Mouse (Mus musculus): ENCODE measurements at regions not wholly inside any gene's neighbourhood (a gene's known extent, or its start where the extent isn't known, plus 50 kb on each side); places are given as distances from the start of the nearest gene placed in this dataset.

- H3K36me3 ChIP-seq (ENCODE audit: control insufficient read depth, insufficient read depth, low read length): no peaks in the 10 kb centered on the region
- no peak overlapping the region for H3K4me3 ChIP-seq (ENCODE audit: extremely low read depth, insufficient read depth, insufficient read length)
- H3K27ac ChIP-seq (ENCODE audit: insufficient read depth, low read length): no peak overlapping the region
- 5% methylated on average over 11 of the region's 11 CpGs for WGBS
- no peak for TF ChIP-seq POLR2A (IDR thresholded peaks at IDR 0.05; ENCODE audit: low read depth, low read length)
- TF ChIP-seq CTCF (IDR thresholded peaks at IDR 0.05; ENCODE audit: extremely low read depth, insufficient read depth, insufficient read length, insufficient replicate concordance): no peak
- H3K27me3 ChIP-seq (ENCODE audit: control insufficient read depth, insufficient read depth, low read length): 0 out of 2 replicates have a peak, but pooled peaks cover 1% of the 10 kb centered on the region
- DNase-seq (ENCODE audit: low read depth in 1 of 2, low spot score in 2 of 2): no peak
- H3K4me1 ChIP-seq (ENCODE audit: control insufficient read depth, insufficient read depth, insufficient read length): peaks cover 3% of the 10 kb centered on the region; the same call in 1 of the 2 replicates
Observed at GRCm38 (mm10) chr8:117859734-117860133, 58.0 kb upstream of the Mphosph6 start.

- Histone ChIP-seq H3K4me3 (ENCODE audit: extremely low read depth, insufficient read depth, insufficient read length) (no peak overlapping the region), H3K4me1 (ENCODE audit: control insufficient read depth, insufficient read depth, insufficient read length) (peaks cover 3% of the 10 kb centered on the region; the same call in 1 of the 2 replicates), H3K27me3 (ENCODE audit: control insufficient read depth, insufficient read depth, low read length) (0 out of 2 replicates have a peak, but pooled peaks cover 1% of the 10 kb centered on the region), H3K27ac (ENCODE audit: insufficient read depth, low read length) (no peak overlapping the region), H3K36me3 (ENCODE audit: control insufficient read depth, insufficient read depth, low read length) (no peaks in the 10 kb centered on the region)
- 39% methylated on average over 7 of the region's 7 CpGs for WGBS
- TF ChIP-seq POLR2A (IDR thresholded peaks at IDR 0.05; ENCODE audit: low read depth, low read length): no peak
- TF ChIP-seq CTCF (IDR thresholded peaks at IDR 0.05; ENCODE audit: extremely low read depth, insufficient read depth, insufficient read length, insufficient replicate concordance): no peak
- no peak for DNase-seq (ENCODE audit: low read depth in 1 of 2, low spot score in 2 of 2)
Observed at GRCm38 (mm10) chr8:117859095-117859494, 57.4 kb upstream of the Mphosph6 start.

DNA sequence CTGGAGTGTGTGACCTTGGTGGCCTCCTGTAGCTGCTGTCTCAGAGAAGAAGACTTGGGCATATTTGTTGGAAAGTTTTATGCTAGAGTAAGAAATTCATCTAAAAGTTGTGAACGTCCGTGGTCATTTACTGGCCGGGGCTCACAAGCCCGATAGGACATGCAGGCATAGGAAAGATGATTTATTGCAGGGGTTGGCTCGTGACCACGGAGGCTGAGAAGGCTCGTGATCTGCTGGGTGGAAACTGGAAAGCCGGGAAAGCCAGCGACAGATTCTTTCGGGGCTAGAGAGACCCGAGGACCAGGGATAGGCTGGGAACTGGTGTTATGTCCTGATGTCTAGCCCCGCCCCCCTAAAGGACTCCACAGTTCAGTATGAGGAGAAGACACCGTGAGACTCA, 54.4 kb upstream of the Mphosph6 start:
- 0 out of 2 replicates have a peak, but pooled peaks cover 1% of the 10 kb centered on the region for H3K27me3 ChIP-seq (ENCODE audit: control insufficient read depth, insufficient read depth, low read length)
- 62% methylated on average over 13 of the region's 13 CpGs for WGBS
- H3K4me3 ChIP-seq (ENCODE audit: extremely low read depth, insufficient read depth, insufficient read length): no peak overlapping the region
- no peak for DNase-seq (ENCODE audit: low read depth in 1 of 2, low spot score in 2 of 2)
- TF ChIP-seq CTCF (IDR thresholded peaks at IDR 0.05; ENCODE audit: extremely low read depth, insufficient read depth, insufficient read length, insufficient replicate concordance) (no peak), POLR2A (IDR thresholded peaks at IDR 0.05; ENCODE audit: low read depth, low read length) (no peak)
- peaks cover 3% of the 10 kb centered on the region; the same call in 1 of the 2 replicates for H3K4me1 ChIP-seq (ENCODE audit: control insufficient read depth, insufficient read depth, insufficient read length)
- no peak overlapping the region for H3K27ac ChIP-seq (ENCODE audit: insufficient read depth, low read length)
- H3K36me3 ChIP-seq (ENCODE audit: control insufficient read depth, insufficient read depth, low read length): no peaks in the 10 kb centered on the region

DNA sequence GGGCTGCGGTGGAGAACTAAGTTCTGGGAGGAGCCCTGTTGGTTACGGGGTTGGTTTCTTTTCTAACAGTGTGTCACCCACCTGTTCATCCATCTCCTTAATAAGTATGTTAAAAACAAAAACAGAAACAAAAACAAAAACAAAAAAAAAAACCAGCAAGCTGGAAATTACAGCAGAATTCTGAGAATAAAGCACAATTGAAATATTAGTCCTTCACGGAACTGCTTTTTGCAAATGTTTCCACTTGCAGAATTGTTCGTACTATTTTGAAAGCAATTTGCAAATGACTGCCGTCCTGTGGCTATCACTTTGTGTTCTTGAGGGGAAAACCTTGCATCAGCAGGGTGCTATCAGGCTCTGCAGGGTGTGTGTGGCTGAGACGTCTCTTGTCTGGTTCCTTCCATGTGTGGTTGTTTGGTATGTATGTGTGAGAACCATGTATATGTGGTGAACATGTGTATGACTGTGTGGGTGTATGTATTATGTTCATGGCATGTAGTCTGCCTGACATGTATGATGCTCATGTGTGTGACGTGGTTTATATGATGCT, 53.3 kb upstream of the Mphosph6 start:
- WGBS: 89% methylated on average over 7 of the region's 7 CpGs
- Histone ChIP-seq H3K27ac (ENCODE audit: insufficient read depth, low read length) (no peak overlapping the region), H3K4me1 (ENCODE audit: control insufficient read depth, insufficient read depth, insufficient read length) (peaks cover 2% of the 10 kb centered on the region; the same call in 1 of the 2 replicates), H3K36me3 (ENCODE audit: control insufficient read depth, insufficient read depth, low read length) (no peaks in the 10 kb centered on the region), H3K4me3 (ENCODE audit: extremely low read depth, insufficient read depth, insufficient read length) (no peak overlapping the region), H3K27me3 (ENCODE audit: control insufficient read depth, insufficient read depth, low read length) (0 out of 2 replicates have a peak, but pooled peaks cover 1% of the 10 kb centered on the region)
- DNase-seq (ENCODE audit: low read depth in 1 of 2, low spot score in 2 of 2): no peak
- TF ChIP-seq CTCF (IDR thresholded peaks at IDR 0.05; ENCODE audit: extremely low read depth, insufficient read depth, insufficient read length, insufficient replicate concordance) (no peak), POLR2A (IDR thresholded peaks at IDR 0.05; ENCODE audit: low read depth, low read length) (no peak)

- Histone ChIP-seq H3K4me3 (ENCODE audit: extremely low read depth, insufficient read depth, insufficient read length) (no peak overlapping the region), H3K27ac (ENCODE audit: insufficient read depth, low read length) (no peak overlapping the region), H3K27me3 (ENCODE audit: control insufficient read depth, insufficient read depth, low read length) (0 out of 2 replicates have a peak, but pooled peaks cover under 1% of the 10 kb centered on the region), H3K36me3 (ENCODE audit: control insufficient read depth, insufficient read depth, low read length) (no peaks in the 10 kb centered on the region), H3K4me1 (ENCODE audit: control insufficient read depth, insufficient read depth, insufficient read length) (no peaks in the 10 kb centered on the region)
- no peak for DNase-seq (ENCODE audit: low read depth in 1 of 2, low spot score in 2 of 2)
- WGBS: 89% methylated on average over 11 of the region's 11 CpGs
- TF ChIP-seq CTCF (IDR thresholded peaks at IDR 0.05; ENCODE audit: extremely low read depth, insufficient read depth, insufficient read length, insufficient replicate concordance) (no peak), POLR2A (IDR thresholded peaks at IDR 0.05; ENCODE audit: low read depth, low read length) (no peak)
Observed at GRCm38 (mm10) chr8:117854301-117854700, 52.6 kb upstream of the Mphosph6 start.

GRCm38 (mm10) chr8:117853408-117853807, 51.7 kb upstream of the Mphosph6 start:
- WGBS: 19% methylated on average over 4 of the region's 4 CpGs
- Histone ChIP-seq H3K27me3 (ENCODE audit: control insufficient read depth, insufficient read depth, low read length) (no peaks in the 10 kb centered on the region), H3K36me3 (ENCODE audit: control insufficient read depth, insufficient read depth, low read length) (no peaks in the 10 kb centered on the region), H3K27ac (ENCODE audit: insufficient read depth, low read length) (no peak overlapping the region), H3K4me3 (ENCODE audit: extremely low read depth, insufficient read depth, insufficient read length) (no peak overlapping the region), H3K4me1 (ENCODE audit: control insufficient read depth, insufficient read depth, insufficient read length) (no peaks in the 10 kb centered on the region)
- TF ChIP-seq POLR2A (IDR thresholded peaks at IDR 0.05; ENCODE audit: low read depth, low read length) (no peak), CTCF (IDR thresholded peaks at IDR 0.05; ENCODE audit: extremely low read depth, insufficient read depth, insufficient read length, insufficient replicate concordance) (no peak)
- no peak for DNase-seq (ENCODE audit: low read depth in 1 of 2, low spot score in 2 of 2)

DNA sequence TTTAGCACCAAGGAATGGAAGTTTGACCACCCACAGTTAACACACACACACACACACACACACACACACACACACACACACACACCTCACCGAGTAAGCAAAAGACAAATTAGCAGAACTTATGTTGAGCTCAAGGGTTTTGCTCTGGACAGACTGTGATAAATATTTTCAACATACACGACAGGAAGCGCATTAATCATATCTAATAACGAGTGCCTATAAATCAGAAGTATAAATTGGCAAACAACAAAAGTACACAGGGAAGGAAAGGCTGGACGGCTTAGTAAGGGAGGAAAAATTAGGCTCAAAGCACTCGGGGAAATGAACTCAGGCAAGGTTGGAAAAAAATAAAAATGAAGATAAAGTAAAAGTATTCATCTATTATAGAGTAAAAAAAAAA, 50.8 kb upstream of the Mphosph6 start:
- Histone ChIP-seq H3K4me3 (ENCODE audit: extremely low read depth, insufficient read depth, insufficient read length) (no peak overlapping the region), H3K27ac (ENCODE audit: insufficient read depth, low read length) (no peak overlapping the region), H3K27me3 (ENCODE audit: control insufficient read depth, insufficient read depth, low read length) (no peaks in the 10 kb centered on the region), H3K36me3 (ENCODE audit: control insufficient read depth, insufficient read depth, low read length) (no peaks in the 10 kb centered on the region), H3K4me1 (ENCODE audit: control insufficient read depth, insufficient read depth, insufficient read length) (no peaks in the 10 kb centered on the region)
- TF ChIP-seq POLR2A (IDR thresholded peaks at IDR 0.05; ENCODE audit: low read depth, low read length) (no peak), CTCF (IDR thresholded peaks at IDR 0.05; ENCODE audit: extremely low read depth, insufficient read depth, insufficient read length, insufficient replicate concordance) (no peak)
- WGBS: 73% methylated on average over 6 of the region's 6 CpGs
- DNase-seq (ENCODE audit: low read depth in 1 of 2, low spot score in 2 of 2): no peak

Measured in spleen, adult 2 months (tissue).